Mouse (Mus musculus) 3T3-L1 (cell line): ENCODE data around the gene Tbc1d20.
"Not testable (repeated sequence)": the region's sequence is repeated elsewhere in the genome, so short reads cannot be mapped to it uniquely, and the experiment has no call there.

Experiments used
- DNase-seq: peaks from one replicate; pipeline ENCODE4 v3.0.0-alpha.2; 2015; ENCODE audit warnings: low read depth, low spot score

The Tbc1d20 gene

DNA sequence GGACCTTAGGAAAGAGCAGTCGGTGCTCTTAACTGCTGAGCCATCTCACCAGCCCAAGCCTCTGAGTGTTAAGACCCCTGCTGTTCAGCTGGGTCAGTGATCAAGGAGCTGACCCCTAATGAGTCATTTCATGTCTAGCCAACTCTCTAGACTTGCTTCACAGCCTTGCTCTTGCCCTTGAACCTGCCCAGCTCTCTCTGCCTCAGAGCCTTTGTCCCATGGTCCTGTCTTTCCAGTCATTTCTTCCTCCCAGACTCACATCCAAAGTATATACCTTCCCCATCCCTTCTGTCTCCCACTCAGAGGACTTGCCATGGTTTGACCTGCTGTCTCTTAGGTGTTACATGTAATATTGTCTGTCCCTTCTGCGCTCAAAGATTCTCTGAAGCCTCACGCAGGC, 63.6 kb downstream of the Tbc1d20 start:
- no peak for DNase-seq

DNA sequence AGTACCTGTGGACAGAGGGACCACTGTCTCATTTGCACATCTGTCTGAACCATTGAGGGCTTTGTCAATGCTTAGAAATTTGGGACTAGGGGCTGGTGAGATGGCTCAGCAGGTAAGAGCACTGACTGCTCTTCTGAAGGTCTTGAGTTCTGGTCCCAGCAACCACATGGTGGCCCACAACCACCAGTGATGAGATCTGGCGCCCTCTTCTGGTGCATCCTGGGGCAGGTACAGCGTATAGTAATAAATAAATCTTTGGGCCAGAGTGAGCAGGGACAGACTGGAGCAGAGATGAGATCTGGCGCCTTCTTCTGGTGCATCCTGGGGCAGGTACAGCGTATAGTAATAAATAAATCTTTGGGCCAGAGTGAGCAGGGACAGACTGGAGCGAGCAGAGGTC, 65.3 kb downstream of the Tbc1d20 start:
- DNase-seq, result not testable (repeated sequence)

DNA sequence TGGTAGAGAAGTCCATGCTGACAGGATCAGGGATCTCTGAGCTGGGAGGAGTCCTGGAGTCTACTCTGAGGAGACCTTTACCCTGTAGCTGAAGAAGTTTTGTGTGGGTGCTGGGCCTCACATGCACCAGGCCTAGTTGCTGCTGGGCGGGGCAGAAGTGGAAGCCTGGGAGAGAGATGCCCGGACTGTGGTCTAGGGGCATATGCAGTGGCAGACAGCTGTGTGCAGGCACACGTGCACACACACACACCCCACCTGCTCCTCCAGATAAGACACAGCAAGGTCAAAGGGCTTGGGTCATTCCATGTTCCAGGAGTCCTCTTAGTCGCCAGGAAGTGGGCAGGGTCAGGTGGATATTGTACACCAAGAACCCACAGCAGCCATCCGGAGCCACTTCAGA, 66.0 kb downstream of the Tbc1d20 start:
- DNase-seq, result no peak

DNA sequence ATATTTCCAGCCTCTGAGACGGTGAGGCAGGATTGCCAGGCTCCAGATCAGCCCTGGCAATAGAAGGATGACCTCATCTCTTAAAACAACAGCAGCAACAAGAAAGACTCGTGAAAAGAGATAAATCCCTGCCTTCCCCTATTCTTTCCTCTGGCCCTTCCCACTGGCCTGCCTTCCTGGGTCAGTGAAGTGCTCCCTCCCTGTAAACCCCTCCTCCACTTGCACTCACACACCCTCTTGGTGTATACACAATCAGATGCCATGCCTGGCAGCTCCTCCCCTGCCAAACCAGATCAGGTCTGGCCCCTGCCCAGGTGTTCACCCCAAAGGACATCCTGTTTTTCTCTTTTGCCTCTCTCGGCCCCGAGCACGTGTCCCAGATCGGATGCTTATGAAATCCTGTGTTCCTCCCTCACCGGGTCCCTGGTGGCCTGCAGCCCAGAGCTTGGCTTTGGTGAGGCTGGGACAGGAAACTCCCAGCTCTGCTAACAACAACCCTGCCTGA, 66.7 kb downstream of the Tbc1d20 start:
- no peak for DNase-seq

DNA sequence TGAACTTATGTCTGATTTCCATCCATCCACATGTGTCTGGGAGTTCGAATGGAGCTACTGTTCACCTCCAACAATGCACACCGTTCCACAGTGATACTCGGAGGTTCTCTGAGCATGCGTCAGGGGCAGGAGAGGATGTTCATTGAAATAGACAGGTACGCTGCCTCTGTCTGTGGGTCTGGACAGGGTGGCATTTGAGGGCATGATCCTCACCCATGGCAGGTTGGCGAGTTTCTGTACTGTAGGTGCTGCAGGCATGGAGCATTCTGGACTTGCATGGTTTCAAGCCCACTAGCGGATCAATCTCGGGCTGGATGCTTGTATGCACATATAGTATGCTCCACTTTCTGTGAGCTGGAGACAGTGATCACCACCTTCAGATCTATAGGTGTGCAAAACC, 67.6 kb downstream of the Tbc1d20 start:
- no peak for DNase-seq
